Mouse (Mus musculus) embryo, embryonic 11 days (tissue): ENCODE measurements around the gene Dao.

Experiments used
- DNase-seq: peaks from one replicate; pipeline ENCODE4 v3.0.0-alpha.2; 2015

Dao gene

GRCm38 (mm10) chr5:114030652-114031051 lies 27.1 kb downstream of the Dao start:
- DNase-seq, result no peak

- DNase-seq, result no peak
Observed at GRCm38 (mm10) chr5:114032161-114032763, 28.8 kb downstream of the Dao start.

- DNase-seq, result no peak
Observed at GRCm38 (mm10) chr5:114034393-114034792, 30.9 kb downstream of the Dao start.

- DNase-seq, result no peak
Observed at GRCm38 (mm10) chr5:114035111-114035510, 31.6 kb downstream of the Dao start.

- no peak for DNase-seq
Observed at GRCm38 (mm10) chr5:114040508-114040907, 37.0 kb downstream of the Dao start.

- DNase-seq, result no peak
Observed at GRCm38 (mm10) chr5:114040911-114041310, 37.4 kb downstream of the Dao start.

- DNase-seq, result peak; percentile 52
Observed at GRCm38 (mm10) chr5:114041327-114041930, 37.9 kb downstream of the Dao start.

GRCm38 (mm10) chr5:114043800-114044199 lies 40.3 kb downstream of the Dao start:
- no peak for DNase-seq

- peak; percentile 28 for DNase-seq
Observed at GRCm38 (mm10) chr5:114045134-114045533, 41.6 kb downstream of the Dao start.

- DNase-seq, result no peak
Observed at GRCm38 (mm10) chr5:114046151-114046550, 42.6 kb downstream of the Dao start.

- DNase-seq, result no peak
Observed at GRCm38 (mm10) chr5:114046604-114047003, 43.1 kb downstream of the Dao start.

GRCm38 (mm10) chr5:114047182-114047581 lies 43.7 kb downstream of the Dao start:
- no peak for DNase-seq

GRCm38 (mm10) chr5:114048731-114049308 lies 45.3 kb downstream of the Dao start:
- DNase-seq, result no peak

- DNase-seq, result peak; percentile 82
Observed at GRCm38 (mm10) chr5:114052246-114052761, 48.8 kb downstream of the Dao start.

GRCm38 (mm10) chr5:114057129-114057731 lies 53.7 kb downstream of the Dao start:
- DNase-seq, result no peak

- no peak for DNase-seq
Observed at GRCm38 (mm10) chr5:114061675-114062074, 58.2 kb downstream of the Dao start.

- no peak for DNase-seq
Observed at GRCm38 (mm10) chr5:114063958-114064357, 60.5 kb downstream of the Dao start.

GRCm38 (mm10) chr5:114065161-114065560 lies 61.7 kb downstream of the Dao start, which contains the start of gene Usp30:
Gene Usp30, plus strand, starts transcription at chr5:114065461.
- no peak for DNase-seq

GRCm38 (mm10) chr5:114066601-114067000 lies 63.1 kb downstream of the Dao start:
- DNase-seq, result no peak

GRCm38 (mm10) chr5:114067543-114067942 lies 64.0 kb downstream of the Dao start:
- no peak for DNase-seq

GRCm38 (mm10) chr5:114067982-114068381 lies 64.5 kb downstream of the Dao start:
- DNase-seq, result no peak

- DNase-seq, result no peak
Observed at GRCm38 (mm10) chr5:114070858-114071257, 67.4 kb downstream of the Dao start.

- peak; percentile 70 for DNase-seq
Observed at GRCm38 (mm10) chr5:114072262-114072661, 68.8 kb downstream of the Dao start.
